Mouse (Mus musculus) kidney, adult 18-20 months (tissue): ENCODE data around the gene Psmd2.
A peak's percentile ranks its signal among the peaks of the same experiment; 100 is the strongest.

Source experiments
- DNase-seq: peaks from one replicate; pipeline ENCODE4 v3.0.0; 2021

Psmd2 gene

GRCm38 (mm10) chr16:20703699-20704400 is 52.4 kb downstream of the Psmd2 start:
- DNase-seq, result no peak

DNA sequence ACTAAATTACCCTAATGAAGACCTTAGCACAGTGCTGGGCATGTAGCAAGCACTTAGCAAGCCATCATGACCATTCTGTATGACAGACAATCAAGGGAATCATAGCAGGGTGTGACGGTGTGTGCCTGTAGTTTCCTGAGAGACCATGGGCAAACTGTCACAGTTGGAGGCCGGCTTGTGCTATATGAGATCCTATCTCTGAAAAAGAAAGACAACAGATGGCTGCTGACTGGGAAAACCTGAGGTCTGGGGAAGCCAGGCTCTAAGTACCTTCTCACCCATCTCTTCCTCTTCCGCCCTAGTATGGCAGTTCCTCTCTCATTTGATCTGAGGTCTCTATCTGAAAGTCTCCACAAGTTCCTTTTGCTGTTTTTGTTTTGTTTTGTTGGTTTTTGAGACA is 54.3 kb downstream of the Psmd2 start:
- DNase-seq, result no peak

DNA sequence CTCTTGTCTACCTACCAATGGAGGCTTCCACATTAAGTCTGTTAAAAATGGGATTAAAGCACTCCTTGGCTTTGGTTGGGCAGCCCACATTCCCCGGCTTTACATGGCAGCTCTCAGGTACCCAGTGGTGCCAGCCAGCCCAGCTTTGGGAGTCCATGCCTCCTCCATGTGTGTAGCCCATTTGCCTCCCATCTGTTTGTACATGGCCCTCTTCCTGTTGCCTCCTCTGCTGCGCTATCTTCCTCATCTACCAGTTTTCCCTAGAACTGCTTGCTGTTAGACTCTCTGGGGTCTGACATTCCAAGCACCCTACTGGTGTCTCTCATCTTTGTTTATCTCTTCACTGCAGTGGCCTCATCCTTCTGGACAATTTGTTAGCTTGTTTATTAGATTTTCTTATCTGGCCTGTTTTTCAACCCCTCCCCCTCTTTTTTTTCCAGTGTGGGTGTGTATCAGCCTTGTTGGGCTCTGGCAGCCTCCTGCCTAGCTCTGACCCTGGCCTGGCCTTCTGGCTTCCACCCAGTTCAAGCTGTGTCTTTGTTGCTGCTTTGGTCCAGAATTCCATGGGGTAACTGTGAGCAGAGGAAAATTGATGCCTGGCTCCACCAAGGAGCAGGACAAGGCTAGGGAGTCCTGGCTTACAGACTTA is 55.1 kb downstream of the Psmd2 start:
- DNase-seq, result no peak

DNA sequence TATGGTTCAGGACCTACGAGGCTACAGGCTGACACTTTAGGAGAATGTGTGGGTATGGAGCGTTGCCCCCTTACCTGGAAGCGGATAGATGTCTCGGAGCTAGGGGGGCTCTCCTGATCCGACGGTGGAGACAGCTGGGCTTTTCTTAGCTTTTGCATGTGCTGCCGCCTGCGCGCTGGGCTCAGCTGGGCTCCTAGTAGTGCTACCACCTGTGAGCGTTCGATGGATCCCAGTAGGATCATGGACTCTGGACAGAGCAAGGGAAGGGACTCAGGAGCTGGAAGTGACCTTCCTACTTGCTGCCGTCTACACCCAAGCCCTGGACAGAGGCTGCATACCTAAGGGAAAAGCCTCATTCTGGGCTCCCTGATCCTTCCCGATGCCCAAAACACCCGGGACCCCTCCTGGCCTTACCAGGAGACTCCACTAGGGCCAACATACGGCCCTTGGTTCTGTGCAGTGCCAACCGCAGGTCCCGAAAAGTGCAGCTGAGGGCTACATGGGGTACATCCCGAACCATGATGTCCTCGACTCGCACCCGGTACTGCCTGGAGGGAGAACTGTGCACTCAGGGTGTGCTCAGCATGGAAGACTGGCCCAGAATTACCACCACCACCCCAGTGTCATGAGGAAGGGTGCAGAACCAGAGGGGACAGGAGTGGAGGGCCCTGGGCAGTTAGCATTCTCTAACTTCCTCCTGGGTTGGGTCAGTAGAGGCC is 56.9 kb downstream of the Psmd2 start:
- no peak for DNase-seq

GRCm38 (mm10) chr16:20708939-20709734 is 57.7 kb downstream of the Psmd2 start:
- DNase-seq, result peak; percentile 25

GRCm38 (mm10) chr16:20710370-20710769 is 58.9 kb downstream of the Psmd2 start:
- DNase-seq, result no peak

DNA sequence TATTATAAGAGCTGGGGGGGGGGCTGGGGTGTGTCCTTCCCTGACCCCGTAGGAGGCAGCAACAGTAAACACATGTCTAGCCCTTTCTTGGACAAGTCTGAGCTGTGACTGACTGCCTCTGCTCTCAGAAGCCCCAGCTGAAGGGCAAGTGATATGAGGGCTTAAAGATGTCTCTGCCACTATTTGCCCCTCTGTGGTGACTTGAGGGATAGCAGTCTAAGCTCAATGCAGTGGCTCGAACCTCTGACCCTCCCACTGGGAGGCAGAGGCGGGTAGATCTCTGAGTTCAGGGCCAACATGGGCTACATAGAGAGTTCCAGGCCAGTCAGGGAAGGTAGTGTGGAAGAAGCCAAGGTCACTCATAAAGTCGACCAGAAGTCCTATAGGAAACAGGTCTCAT is 59.4 kb downstream of the Psmd2 start:
- no peak for DNase-seq

GRCm38 (mm10) chr16:20712190-20712589 is 60.7 kb downstream of the Psmd2 start:
- no peak for DNase-seq

GRCm38 (mm10) chr16:20712889-20713288 is 61.4 kb downstream of the Psmd2 start:
- no peak for DNase-seq
